Mouse (Mus musculus) ES-E14 (cell line): ENCODE data around the gene Rapgef2. TPM values are rescaled to one million over a fixed set of nuclear protein-coding genes. Genes with fewer than 3 reads are reported as not detected.

Experiments
- DNase-seq: peaks from one replicate; pipeline ENCODE4 v3.0.0-alpha.2; 2013; ENCODE audit warnings: low read depth, low spot score
- H3K27ac ChIP-seq: 2 replicates; pipeline ENCODE4 v1.5.1; 2012; ENCODE audit warnings: low read depth, mild to moderate bottlenecking, low read length, moderate library complexity, mixed read lengths; ENCODE audit not compliant: poor library complexity, insufficient read depth, severe bottlenecking
- H3K36me3 ChIP-seq: 2 replicates; pipeline ENCODE4 v1.6.1; 2012; ENCODE audit warnings: mild to moderate bottlenecking, low read length, moderate library complexity, mixed read lengths; ENCODE audit not compliant: control insufficient read depth, poor library complexity, insufficient read depth, severe bottlenecking
- H3K4me1 ChIP-seq, 2 experiments: fragments of 150-350 bp in 1 of 2; sonication (generic) in 1 of 2; 2 replicates each; pipeline ENCODE4 v1.6.1; 2012; ENCODE audit warnings: low read length in 2 of 2, mild to moderate bottlenecking in 1 of 2, mixed read lengths in 1 of 2; ENCODE audit not compliant: control insufficient read depth in 2 of 2, insufficient read depth in 2 of 2, poor library complexity in 1 of 2
- H3K4me3 ChIP-seq, 2 experiments: fragments of 150-350 bp in 1 of 2; sonication (generic) in 1 of 2; 2 replicates each; pipeline ENCODE4 v1.5.1; 2012; ENCODE audit warnings: low read length in 2 of 2, low read depth in 1 of 2, mild to moderate bottlenecking in 1 of 2, mixed read lengths in 1 of 2; ENCODE audit not compliant: insufficient read depth in 1 of 2, poor library complexity in 1 of 2, severe bottlenecking in 1 of 2
- H3K9ac ChIP-seq: 2 replicates; pipeline ENCODE4 v1.6.1; 2012; ENCODE audit warnings: low read depth, mild to moderate bottlenecking, low read length, mixed read lengths; ENCODE audit not compliant: poor library complexity, insufficient read depth, severe bottlenecking
- H3K9me3 ChIP-seq: fragments of 150-350 bp; sonication (generic); 2 replicates; pipeline ENCODE4 v1.6.1; 2012; ENCODE audit warnings: low read depth, mild to moderate bottlenecking, low read length; ENCODE audit not compliant: control insufficient read depth, insufficient read depth
- CHD2 ChIP-seq: IDR thresholded peaks from 2 replicates; pipeline ENCODE4 v1.6.1; 2014; ENCODE audit warnings: mild to moderate bottlenecking, low read depth, low read length, inconsistent platforms
- HCFC1 ChIP-seq: IDR thresholded peaks from 2 replicates; pipeline ENCODE4 v1.6.1; 2012; ENCODE audit warnings: low read length, inconsistent platforms, borderline replicate concordance; ENCODE audit not compliant: insufficient read depth
- MAFK ChIP-seq: IDR thresholded peaks from 2 replicates; pipeline ENCODE4 v1.6.1; 2014; ENCODE audit warnings: mild to moderate bottlenecking, low read depth, low read length, inconsistent platforms; ENCODE audit not compliant: insufficient read depth
- ZC3H11A ChIP-seq: IDR thresholded peaks from 2 replicates; pipeline ENCODE4 v1.6.1; 2012; ENCODE audit warnings: low read depth, mild to moderate bottlenecking, inconsistent platforms, low read length, borderline replicate concordance
- ZNF384 ChIP-seq: IDR thresholded peaks from 2 replicates; pipeline ENCODE4 v1.6.1; 2012; ENCODE audit warnings: low read depth, low read length, inconsistent platforms
- in situ Hi-C, 2 experiments: fragments of 600-800 bp; cut with MboI; formaldehyde crosslinking; loops; one replicate each; pipeline ENCODE4 v1.15.1; 2025; ENCODE audit warnings: low sequenced_read_pairs in 2 of 2, inconsistent platforms in 1 of 2; ENCODE audit not compliant: unreplicated experiment in 2 of 2
- total RNA-seq: library from RNA; depleted of rRNA; stranded (reverse); fragments of 300-350 nt; gene quantifications from 2 replicates; pipeline ENCODE4 v1.2.3, GENCODE M21; 2012

The Rapgef2 gene
- total RNA-seq, 1 experiment = 12.0 TPM

GRCm38 (mm10) chr3:79180086-79180485, 106.2 kb downstream of the Rapgef2 start:
- Histone ChIP-seq H3K36me3 (peaks cover 2% of the 10 kb centered on the region; the same call in 1 of the 2 replicates), H3K27ac (no peak overlapping the region), H3K9me3 (no peaks in the 10 kb centered on the region), H3K4me3 (no peak overlapping the region), H3K9ac (no peak overlapping the region), H3K4me1 (peaks cover 2 to 10% of the 10 kb centered on the region in 2 experiments; a peak in 3 of 4 replicates)
- TF ChIP-seq CHD2 (no peak), ZC3H11A (no peak), MAFK (no peak)
- no peak for DNase-seq
- in situ Hi-C loops = loop anchor here in 1 of 2 experiments (25.0 kb wide), 1 partner anchor 218 kb away; no protein-coding TSS in a partner anchor

GRCm38 (mm10) chr3:79179499-79180053, 106.7 kb downstream of the Rapgef2 start:
- Histone ChIP-seq H3K9ac (no peak overlapping the region), H3K36me3 (peaks cover 2% of the 10 kb centered on the region; the same call in 1 of the 2 replicates), H3K4me1 (peaks cover 2 to 10% of the 10 kb centered on the region in 2 experiments; a peak in 3 of 4 replicates), H3K27ac (no peak overlapping the region), H3K9me3 (no peaks in the 10 kb centered on the region), H3K4me3 (no peak overlapping the region)
- TF ChIP-seq HCFC1 (no peak), CHD2 (no peak), ZC3H11A (no peak), MAFK (no peak)
- in situ Hi-C loops = loop anchor here in 1 of 2 experiments (25.0 kb wide), 1 partner anchor 217 kb away; no protein-coding TSS in a partner anchor
- DNase-seq = no peak

- H3K27ac ChIP-seq = no peak overlapping the region
- H3K36me3 ChIP-seq = peaks cover 2% of the 10 kb centered on the region; the same call in 1 of the 2 replicates
- H3K4me1 ChIP-seq = peaks cover 2 to 10% of the 10 kb centered on the region in 2 experiments; a peak in 3 of 4 replicates
- TF ChIP-seq HCFC1 (no peak), ZC3H11A (no peak), CHD2 (no peak), MAFK (no peak), ZNF384 (no peak)
- H3K9ac ChIP-seq = no peak overlapping the region
- H3K9me3 ChIP-seq = no peaks in the 10 kb centered on the region
- DNase-seq = no peak
- in situ Hi-C loops = loop anchor here in 1 of 2 experiments (25.0 kb wide), 1 partner anchor 216 kb away; no protein-coding TSS in a partner anchor
- no peak overlapping the region for H3K4me3 ChIP-seq
These were observed 107.6 kb downstream of the Rapgef2 start for GRCm38 (mm10) chr3:79178708-79179107.

- Histone ChIP-seq H3K36me3 (peaks cover 2% of the 10 kb centered on the region; the same call in 1 of the 2 replicates), H3K27ac (no peak overlapping the region), H3K4me3 (no peak overlapping the region), H3K9ac (no peak overlapping the region), H3K9me3 (no peaks in the 10 kb centered on the region), H3K4me1 (peaks cover 2 to 10% of the 10 kb centered on the region in 2 experiments; a peak in 3 of 4 replicates)
- in situ Hi-C loops = loop anchor here in 1 of 2 experiments (25.0 kb wide), 1 partner anchor 216 kb away; no protein-coding TSS in a partner anchor
- TF ChIP-seq MAFK (no peak), CHD2 (no peak), ZNF384 (no peak), ZC3H11A (no peak), HCFC1 (no peak)
- DNase-seq = no peak
These were observed 108.2 kb downstream of the Rapgef2 start for GRCm38 (mm10) chr3:79178070-79178469.
